Comparison of ENCODE assay signal across 8 mouse cellular contexts in the genomic region with DNA sequence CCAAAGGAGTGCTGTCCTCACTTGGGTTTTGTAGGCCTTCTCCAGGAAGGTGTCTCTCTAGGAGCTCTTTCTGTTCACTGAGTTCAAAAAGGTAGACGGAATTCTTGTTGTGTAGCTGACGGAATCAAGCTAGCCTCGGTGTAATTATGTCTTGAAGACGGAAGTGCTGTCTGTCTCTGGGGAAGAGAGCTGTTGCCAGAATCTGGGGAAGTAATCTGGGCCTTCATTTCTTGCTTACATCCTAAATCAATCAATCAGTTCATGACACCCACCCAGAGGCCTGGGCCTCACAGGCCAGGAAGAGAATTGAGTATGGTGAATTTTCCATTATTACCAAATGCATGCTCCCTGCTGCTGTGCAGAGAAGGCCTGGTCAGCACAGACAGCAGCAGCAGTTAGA. TPM values are rescaled to one million over a fixed set of nuclear protein-coding genes. Genes with fewer than 3 reads are reported as not detected.
DNase-seq lines count a peak whose midpoint lies in the region; ATAC-seq and TF ChIP-seq lines count a peak whose summit lies in the region.

No protein-coding gene starts in this region.

- no peaks in the 10 kb centered on the region for H3K36me3 ChIP-seq in forebrain, embryonic 11.5 days (ENCODE audit: control insufficient read depth, insufficient read depth, low read length)
- no peaks in the 10 kb centered on the region for H3K36me3 ChIP-seq in intestine, postnatal 0 days (ENCODE audit: control insufficient read depth, insufficient read depth)
- H3K36me3 ChIP-seq in midbrain, embryonic 15.5 days (replicated peaks), result no peaks in the 10 kb centered on the region

- no peak for TF ChIP-seq CTCF in intestine, postnatal 0 days (IDR thresholded peaks at IDR 0.05; ENCODE audit: low read depth)

- no peak for ATAC-seq in forebrain, embryonic 11.5 days (replicated peaks; ENCODE audit: low FRiP score)
- no peak for ATAC-seq in intestine, postnatal 0 days
- no peak for ATAC-seq in midbrain, embryonic 15.5 days (replicated peaks)

- no peaks in the 10 kb centered on the region for H3K9me3 ChIP-seq in forebrain, embryonic 11.5 days (ENCODE audit: control insufficient read depth, low read length)
- H3K9me3 ChIP-seq in intestine, postnatal 0 days (ENCODE audit: control insufficient read depth), result no peaks in the 10 kb centered on the region
- H3K9me3 ChIP-seq in midbrain, embryonic 15.5 days, result no peaks in the 10 kb centered on the region

- 20% methylated on average over 4 of the region's 4 CpGs for WGBS in forebrain, embryonic 11.5 days
- WGBS in intestine, postnatal 0 days, result 4% methylated on average over 4 of the region's 4 CpGs
- 8% methylated on average over 4 of the region's 4 CpGs for WGBS in midbrain, embryonic 15.5 days

- peak; percentile 52 for DNase-seq in heart, adult 8-10 months (ENCODE audit: low spot score)
- DNase-seq in heart, postnatal 14 days, result no peak
- no peak for DNase-seq in forebrain, embryonic 11.5 days (ENCODE audit: low spot score)
- no peak for DNase-seq in ovary, postnatal 10 days (ENCODE audit: low spot score)
- DNase-seq in gastrocnemius, adult 18-20 months (ENCODE audit: low spot score), result no peak
- DNase-seq in urinary bladder, adult 2 months (ENCODE audit: low spot score), result no peak

- peak overlapping the region; percentile 98 for H3K9ac ChIP-seq in forebrain, embryonic 11.5 days (ENCODE audit: low read length)
- peak overlapping the region; percentile 28; the same call in 1 of the 2 replicates for H3K9ac ChIP-seq in intestine, postnatal 0 days (ENCODE audit: low read depth, low read length)
- peak overlapping the region; percentile 67; the same call in 1 of the 2 replicates for H3K9ac ChIP-seq in midbrain, embryonic 15.5 days

- peaks cover 18% of the 10 kb centered on the region for H3K4me1 ChIP-seq in forebrain, embryonic 11.5 days (replicated peaks; ENCODE audit: control insufficient read depth, insufficient read depth, low read length)
- H3K4me1 ChIP-seq in intestine, postnatal 0 days (replicated peaks; ENCODE audit: control insufficient read depth, insufficient read depth, low read length), result peaks cover 12% of the 10 kb centered on the region; the same call in 1 of the 2 replicates
- peaks cover 49% of the 10 kb centered on the region for H3K4me1 ChIP-seq in midbrain, embryonic 15.5 days

- peak overlapping the region; percentile 83 for H3K4me3 ChIP-seq in forebrain, embryonic 11.5 days (ENCODE audit: low read depth, low read length)
- H3K4me3 ChIP-seq in intestine, postnatal 0 days (ENCODE audit: low read depth, low read length), result peak overlapping the region; percentile 81
- peak overlapping the region; percentile 63 for H3K4me3 ChIP-seq in midbrain, embryonic 15.5 days

- no peaks in the 10 kb centered on the region for H3K27me3 ChIP-seq in forebrain, embryonic 11.5 days (ENCODE audit: control insufficient read depth, insufficient read depth, low read length)
- no peaks in the 10 kb centered on the region for H3K27me3 ChIP-seq in intestine, postnatal 0 days (replicated peaks; ENCODE audit: control insufficient read depth, insufficient read depth, low read length)
- H3K27me3 ChIP-seq in midbrain, embryonic 15.5 days (replicated peaks), result no peaks in the 10 kb centered on the region

- intact Hi-C loops in heart, postnatal 14 days (cut with DNase I), result loop anchor here (2.0 kb wide), 1 partner anchor 73 kb away; a partner anchor contains a TSS

- no peak overlapping the region for H3K27ac ChIP-seq in forebrain, embryonic 11.5 days (ENCODE audit: low read depth, low read length)
- peak overlapping the region; percentile 57 for H3K27ac ChIP-seq in intestine, postnatal 0 days (ENCODE audit: low read depth, low read length)
- no peak overlapping the region for H3K27ac ChIP-seq in midbrain, embryonic 15.5 days

- H3K4me2 ChIP-seq in forebrain, embryonic 11.5 days (ENCODE audit: low read depth, low read length, severe bottlenecking), result peak overlapping the region; percentile 84
- peak overlapping the region; percentile 83 for H3K4me2 ChIP-seq in intestine, postnatal 0 days (replicated peaks; ENCODE audit: low read depth)
- peak overlapping the region; percentile 83 for H3K4me2 ChIP-seq in midbrain, embryonic 15.5 days

RNA-seq across cellular contexts. Expression of a gene that starts 48.8 kb away (rescaled TPM):
- not detected for total RNA-seq in heart, adult 8-10 months (2022)
- total RNA-seq in heart, postnatal 14 days (2021), result not detected
- 0.16 and 0.24 TPM in 2 replicates for polyA plus RNA-seq in forebrain, embryonic 11.5 days (2014; fragmentation: Nextera tagmentation; extraction: Ambion mirVana)
- 0.12 and 0.18 TPM in 2 replicates for polyA plus RNA-seq in intestine, postnatal 0 days (2015; fragmentation: Nextera tagmentation; extraction: Ambion mirVana)
- 0.05 and 0.09 TPM in 2 replicates for polyA plus RNA-seq in midbrain, embryonic 15.5 days (2015; fragmentation: Nextera tagmentation; extraction: Ambion mirVana)
- total RNA-seq in gastrocnemius, adult 18-20 months (2021), result not detected
- polyA plus RNA-seq in urinary bladder, adult 2 months (2012; rRNA removed), result 0.03 TPM in 2 replicates

Comparison
In these comparisons a context has a peak if more than half of its experiments do, and no peak if none do; other contexts are left out.
1. H3K9ac ChIP-seq: peak in every context shown above with its lines; median percentile 98 in forebrain, embryonic 11.5 days; 67 in midbrain, embryonic 15.5 days; 28 in intestine, postnatal 0 days.